Mouse (Mus musculus) small intestine, adult 2 months (tissue): ENCODE measurements around the gene Srgap2. TPM values are rescaled to one million over a fixed set of nuclear protein-coding genes. Genes with fewer than 3 reads are reported as not detected.

Experiments
- H3K27ac ChIP-seq: fragments of 200-500 bp; 2 replicates; pipeline ENCODE4 v1.5.1; 2012; ENCODE audit warnings: low read depth, low read length, control low read depth, inconsistent platforms; ENCODE audit not compliant: insufficient read depth
- H3K27me3 ChIP-seq: fragments of 200-500 bp; 2 replicates; pipeline ENCODE4 v1.6.1; 2012; ENCODE audit warnings: mild to moderate bottlenecking, moderate library complexity, low read length, inconsistent platforms; ENCODE audit not compliant: control insufficient read depth, insufficient read depth
- H3K36me3 ChIP-seq: fragments of 200-500 bp; 2 replicates; pipeline ENCODE4 v1.6.1; 2012; ENCODE audit warnings: mild to moderate bottlenecking, low read length, control low read depth, inconsistent platforms; ENCODE audit not compliant: control insufficient read depth, insufficient read depth
- H3K4me1 ChIP-seq: fragments of 200-500 bp; 2 replicates; pipeline ENCODE4 v1.6.1; 2012; ENCODE audit warnings: low read length, inconsistent platforms, mixed read lengths; ENCODE audit not compliant: control insufficient read depth, insufficient read depth, insufficient read length
- H3K4me3 ChIP-seq: fragments of 200-500 bp; 2 replicates; pipeline ENCODE4 v1.5.1; 2012; ENCODE audit warnings: low read depth, mild to moderate bottlenecking, control low read depth, inconsistent platforms, low read length, moderate library complexity
- CTCF ChIP-seq: fragments of 200-500 bp; IDR thresholded peaks from 2 replicates; pipeline ENCODE4 v1.5.1; 2012; ENCODE audit warnings: low read depth, mild to moderate bottlenecking, control low read depth, inconsistent platforms, low read length, moderate library complexity, mixed read lengths; ENCODE audit not compliant: insufficient replicate concordance, insufficient read length; ENCODE audit errors: extremely low read depth
- POLR2A ChIP-seq: fragments of 200-500 bp; IDR thresholded peaks from 2 replicates; pipeline ENCODE4 v1.6.1; 2012; ENCODE audit warnings: low read depth, mild to moderate bottlenecking, control low read depth, inconsistent platforms, low read length, moderate library complexity
- WGBS: fragments of 180-500 bp; shearing (Covaris S2); methylation state at CpG from one replicate; pipeline ENCODE4 v1.1.7; 2018; 5-methylcytosine and 5-hydroxymethylcytosine counted together
- polyA plus RNA-seq: library from polyadenylated mRNA; depleted of rRNA; stranded (reverse); fragments of >200 nt; gene quantifications from 2 replicates; pipeline ENCODE4 v1.2.3, GENCODE M21; 2012

Srgap2 gene
- polyA plus RNA-seq, 1 experiment = 5.6 TPM

- TF ChIP-seq POLR2A = no peak
- TF ChIP-seq CTCF = no peak
- WGBS = 73% methylated on average over 2 of the region's 2 CpGs
Measured at GRCm38 (mm10) chr1:131351436-131351835, 175.7 kb downstream of the Srgap2 start.

GRCm38 (mm10) chr1:131349993-131350510 is 177.1 kb downstream of the Srgap2 start:
- Histone ChIP-seq H3K4me3 (no peak overlapping the region), H3K4me1 (no peaks in the 10 kb centered on the region; the same call in 1 of the 2 replicates), H3K36me3 (peaks cover 3% of the 10 kb centered on the region; the same call in 1 of the 2 replicates), H3K27me3 (no peaks in the 10 kb centered on the region), H3K27ac (no peak overlapping the region)
- WGBS = 40% methylated on average over 1 of the region's 1 CpGs
- TF ChIP-seq POLR2A = no peak
- no peak for TF ChIP-seq CTCF

More at GRCm38 (mm10) chr1:131351436-131351835, 175.7 kb downstream of the Srgap2 start:
- no peak overlapping the region for H3K27ac ChIP-seq
- no peak overlapping the region for H3K4me3 ChIP-seq
- no peaks in the 10 kb centered on the region; the same call in 1 of the 2 replicates for H3K4me1 ChIP-seq
- no peaks in the 10 kb centered on the region for H3K27me3 ChIP-seq
- H3K36me3 ChIP-seq = peaks cover 10% of the 10 kb centered on the region

GRCm38 (mm10) chr1:131347708-131348107 is 179.4 kb downstream of the Srgap2 start:
- Histone ChIP-seq H3K27ac (no peak overlapping the region), H3K27me3 (no peaks in the 10 kb centered on the region), H3K36me3 (peaks cover 5% of the 10 kb centered on the region; the same call in 1 of the 2 replicates), H3K4me3 (no peak overlapping the region), H3K4me1 (no peaks in the 10 kb centered on the region; the same call in 1 of the 2 replicates)
- 91% methylated on average over 2 of the region's 2 CpGs for WGBS
- TF ChIP-seq POLR2A (no peak), CTCF (no peak)

- TF ChIP-seq CTCF = no peak
- no peak for TF ChIP-seq POLR2A
- Histone ChIP-seq H3K27me3 (no peaks in the 10 kb centered on the region), H3K4me3 (no peak overlapping the region), H3K27ac (no peak overlapping the region), H3K36me3 (peaks cover 5% of the 10 kb centered on the region; the same call in 1 of the 2 replicates), H3K4me1 (no peaks in the 10 kb centered on the region; the same call in 1 of the 2 replicates)
- 87% methylated on average over 1 of the region's 1 CpGs for WGBS
Measured at GRCm38 (mm10) chr1:131346916-131347555, 180.1 kb downstream of the Srgap2 start.

- WGBS = 77% methylated on average over 5 of the region's 5 CpGs
- Histone ChIP-seq H3K4me1 (no peaks in the 10 kb centered on the region; the same call in 1 of the 2 replicates), H3K27ac (no peak overlapping the region), H3K36me3 (peaks cover 6% of the 10 kb centered on the region; the same call in 1 of the 2 replicates), H3K27me3 (no peaks in the 10 kb centered on the region), H3K4me3 (no peak overlapping the region)
- no peak for TF ChIP-seq CTCF
- no peak for TF ChIP-seq POLR2A
Measured at GRCm38 (mm10) chr1:131345422-131346419, 181.4 kb downstream of the Srgap2 start.

GRCm38 (mm10) chr1:131344691-131345090 is 182.5 kb downstream of the Srgap2 start:
- TF ChIP-seq CTCF = no peak
- no peak for TF ChIP-seq POLR2A
- Histone ChIP-seq H3K27ac (no peak overlapping the region), H3K4me1 (no peaks in the 10 kb centered on the region), H3K4me3 (no peak overlapping the region), H3K27me3 (no peaks in the 10 kb centered on the region), H3K36me3 (peaks cover 6% of the 10 kb centered on the region; the same call in 1 of the 2 replicates)
- 68% methylated on average over 2 of the region's 2 CpGs for WGBS

- Histone ChIP-seq H3K27me3 (no peaks in the 10 kb centered on the region), H3K4me3 (no peak overlapping the region), H3K4me1 (no peaks in the 10 kb centered on the region), H3K27ac (no peak overlapping the region), H3K36me3 (peaks cover 3% of the 10 kb centered on the region; the same call in 1 of the 2 replicates)
- TF ChIP-seq POLR2A (no peak), CTCF (no peak)
- 80% methylated on average over 5 of the region's 5 CpGs for WGBS
Measured at GRCm38 (mm10) chr1:131336017-131336416, 191.1 kb downstream of the Srgap2 start.
